Comparison of ENCODE assay signal across 11 mouse cellular contexts in genomic region chr7:16274922-16275890, GRCm38 (mm10). TPM values are rescaled to one million over a fixed set of nuclear protein-coding genes. Genes with fewer than 3 reads are reported as not detected.
DNase-seq lines count a peak whose midpoint lies in the region; ATAC-seq lines count a peak whose summit lies in the region.
"Had no signal": no experiment of that assay in that cellular context is flagged by ENCODE, and none has a peak within 500 bp of the region (broad histone marks: within the 10 kb centered on the region; RNA-seq: fewer than 3 reads in every experiment).

No protein-coding gene starts in this region.

- peaks cover 4% of the 10 kb centered on the region; the same call in 1 of the 2 replicates for H3K27me3 ChIP-seq in limb, embryonic 13.5 days
- H3K27me3 ChIP-seq in limb, embryonic 10.5 days (ENCODE audit: low read depth, poor library complexity, severe bottlenecking): no peaks in the 10 kb centered on the region; the same call in 1 of the 2 replicates
- H3K27me3 ChIP-seq in intestine, embryonic 15.5 days (replicated peaks): no peaks in the 10 kb centered on the region
- no peaks in the 10 kb centered on the region for H3K27me3 ChIP-seq in stomach, embryonic 14.5 days (ENCODE audit: control insufficient read depth, insufficient read depth, low read length)

- WGBS in limb, embryonic 13.5 days: 84% methylated on average over 10 of the region's 10 CpGs
- WGBS in limb, embryonic 10.5 days: 86% methylated on average over 10 of the region's 10 CpGs
- 78% methylated on average over 10 of the region's 10 CpGs for WGBS in intestine, embryonic 15.5 days
- WGBS in stomach, embryonic 14.5 days: 88% methylated on average over 10 of the region's 10 CpGs

- H3K4me3 ChIP-seq in limb, embryonic 13.5 days: no peak overlapping the region
- no peak overlapping the region for H3K4me3 ChIP-seq in limb, embryonic 10.5 days
- H3K4me3 ChIP-seq in intestine, embryonic 15.5 days (replicated peaks): no peak overlapping the region
- H3K4me3 ChIP-seq in stomach, embryonic 14.5 days (ENCODE audit: low read depth, low read length): no peak overlapping the region

- H3K4me2 ChIP-seq in limb, embryonic 13.5 days (replicated peaks): peak overlapping the region; percentile 90; the same call in 1 of the 2 replicates
- H3K4me2 ChIP-seq in intestine, embryonic 15.5 days (replicated peaks): peak overlapping the region; percentile 95; the same call in 1 of the 2 replicates
- H3K4me2 ChIP-seq in stomach, embryonic 14.5 days (replicated peaks; ENCODE audit: low read depth, low read length): no peak overlapping the region

- H3K36me3 ChIP-seq in limb, embryonic 13.5 days: peaks cover 49% of the 10 kb centered on the region
- peaks cover 52% of the 10 kb centered on the region for H3K36me3 ChIP-seq in limb, embryonic 10.5 days
- H3K36me3 ChIP-seq in intestine, embryonic 15.5 days: peaks cover 22% of the 10 kb centered on the region
- H3K36me3 ChIP-seq in stomach, embryonic 14.5 days (ENCODE audit: control insufficient read depth, insufficient read depth, low read length): peaks cover 31% of the 10 kb centered on the region

- no peak overlapping the region; the same call in 1 of the 2 replicates for H3K9ac ChIP-seq in limb, embryonic 13.5 days
- no peak overlapping the region for H3K9ac ChIP-seq in intestine, embryonic 15.5 days
- no peak overlapping the region for H3K9ac ChIP-seq in stomach, embryonic 14.5 days (replicated peaks; ENCODE audit: low read depth, low read length)

- H3K9me3 ChIP-seq in limb, embryonic 13.5 days: no peaks in the 10 kb centered on the region
- H3K9me3 ChIP-seq in limb, embryonic 10.5 days (replicated peaks): no peaks in the 10 kb centered on the region
- no peaks in the 10 kb centered on the region for H3K9me3 ChIP-seq in intestine, embryonic 15.5 days
- no peaks in the 10 kb centered on the region for H3K9me3 ChIP-seq in stomach, embryonic 14.5 days (ENCODE audit: control insufficient read depth, low read depth, low read length)

- peak; percentile 61 for DNase-seq in cerebellum, adult 11-12 months
- no peak for DNase-seq in cerebellum, postnatal 14 days
- DNase-seq in limb, embryonic 10.5 days (ENCODE audit: low spot score): no peak
- DNase-seq in ovary, adult 18-20 months (ENCODE audit: low spot score): no peak
- DNase-seq: gastrocnemius, postnatal 14 days; lung, postnatal 10 days had no signal

- H3K27ac ChIP-seq in limb, embryonic 13.5 days: no peak overlapping the region
- H3K27ac ChIP-seq in limb, embryonic 10.5 days: no peak overlapping the region
- H3K27ac ChIP-seq in intestine, embryonic 15.5 days: peak overlapping the region; percentile 97
- peak overlapping the region; percentile 81; the same call in 1 of the 2 replicates for H3K27ac ChIP-seq in stomach, embryonic 14.5 days (ENCODE audit: low read length)

- peaks cover 28% of the 10 kb centered on the region for H3K4me1 ChIP-seq in limb, embryonic 13.5 days
- peaks cover 36% of the 10 kb centered on the region for H3K4me1 ChIP-seq in limb, embryonic 10.5 days
- peaks cover 30% of the 10 kb centered on the region for H3K4me1 ChIP-seq in intestine, embryonic 15.5 days (replicated peaks)
- peaks cover 16% of the 10 kb centered on the region for H3K4me1 ChIP-seq in stomach, embryonic 14.5 days (ENCODE audit: control insufficient read depth, insufficient read depth, low read length)

- no peak for ATAC-seq in limb, embryonic 13.5 days (ENCODE audit: low FRiP score, low read depth)
- no peak for ATAC-seq in intestine, embryonic 15.5 days
- no peak for ATAC-seq in stomach, embryonic 14.5 days (ENCODE audit: insufficient number of reproducible peaks, insufficient read depth, low FRiP score, low read depth)
- ATAC-seq in frontal cortex, adult (ENCODE audit: low TSS enrichment): no peak

RNA-seq across cellular contexts. Expression of gene Inafm1, which starts 1.8 kb away (rescaled TPM):
- polyA plus RNA-seq in limb, embryonic 13.5 days (2015; fragmentation: Nextera tagmentation; extraction: Ambion mirVana): 19.0 and 19.9 TPM in 2 replicates
- polyA plus RNA-seq in limb, embryonic 10.5 days (2016; fragmentation: Nextera tagmentation; extraction: Ambion mirVana): 5.4 and 7.4 TPM in 2 replicates
- 16.4 and 16.6 TPM in 2 replicates for polyA plus RNA-seq in intestine, embryonic 15.5 days (2015; fragmentation: Nextera tagmentation; extraction: Ambion mirVana)
- polyA plus RNA-seq in stomach, embryonic 14.5 days (2014; fragmentation: Nextera tagmentation; extraction: Ambion mirVana): 19.0 and 19.5 TPM in 2 replicates

RNA-seq across cellular contexts. Expression of gene Ccdc9, which starts 11.4 kb away (rescaled TPM):
- polyA plus RNA-seq in limb, embryonic 13.5 days (2015; fragmentation: Nextera tagmentation; extraction: Ambion mirVana): 26.1 and 29.2 TPM in 2 replicates
- 36.3 and 36.8 TPM in 2 replicates for polyA plus RNA-seq in limb, embryonic 10.5 days (2016; fragmentation: Nextera tagmentation; extraction: Ambion mirVana)
- 23.3 and 24.7 TPM in 2 replicates for polyA plus RNA-seq in intestine, embryonic 15.5 days (2015; fragmentation: Nextera tagmentation; extraction: Ambion mirVana)
- polyA plus RNA-seq in stomach, embryonic 14.5 days (2014; fragmentation: Nextera tagmentation; extraction: Ambion mirVana): 20.5 and 23.4 TPM in 2 replicates

RNA-seq across cellular contexts. Expression of gene C5ar1, which starts 15.9 kb away (rescaled TPM):
- 1.9 and 2.4 TPM in 2 replicates for polyA plus RNA-seq in limb, embryonic 13.5 days (2015; fragmentation: Nextera tagmentation; extraction: Ambion mirVana)
- polyA plus RNA-seq in limb, embryonic 10.5 days (2016; fragmentation: Nextera tagmentation; extraction: Ambion mirVana): 0.41 and 0.76 TPM in 2 replicates
- 2.4 TPM in 2 replicates for polyA plus RNA-seq in intestine, embryonic 15.5 days (2015; fragmentation: Nextera tagmentation; extraction: Ambion mirVana)
- 2.4 and 3.2 TPM in 2 replicates for polyA plus RNA-seq in stomach, embryonic 14.5 days (2014; fragmentation: Nextera tagmentation; extraction: Ambion mirVana)

RNA-seq across cellular contexts. Expression of gene C5ar2, which starts 31.3 kb away (rescaled TPM):
- 0.09 and 0.10 TPM in 2 replicates for polyA plus RNA-seq in limb, embryonic 13.5 days (2015; fragmentation: Nextera tagmentation; extraction: Ambion mirVana)
- 0.04 TPM in 1 of 2 replicates, not detected in the other for polyA plus RNA-seq in limb, embryonic 10.5 days (2016; fragmentation: Nextera tagmentation; extraction: Ambion mirVana)
- polyA plus RNA-seq in intestine, embryonic 15.5 days (2015; fragmentation: Nextera tagmentation; extraction: Ambion mirVana): 0.13 and 0.23 TPM in 2 replicates
- 0.14 and 0.27 TPM in 2 replicates for polyA plus RNA-seq in stomach, embryonic 14.5 days (2014; fragmentation: Nextera tagmentation; extraction: Ambion mirVana)
- polyA plus RNA-seq: embryonic facial prominence, embryonic 14.5 days had no signal

RNA-seq across cellular contexts. Expression of gene Bbc3, which starts 33.0 kb away (rescaled TPM):
- 5.0 and 5.1 TPM in 2 replicates for polyA plus RNA-seq in limb, embryonic 13.5 days (2015; fragmentation: Nextera tagmentation; extraction: Ambion mirVana)
- polyA plus RNA-seq in limb, embryonic 10.5 days (2016; fragmentation: Nextera tagmentation; extraction: Ambion mirVana): 14.5 and 19.1 TPM in 2 replicates
- polyA plus RNA-seq in intestine, embryonic 15.5 days (2015; fragmentation: Nextera tagmentation; extraction: Ambion mirVana): 5.9 and 6.4 TPM in 2 replicates
- polyA plus RNA-seq in stomach, embryonic 14.5 days (2014; fragmentation: Nextera tagmentation; extraction: Ambion mirVana): 5.2 and 5.3 TPM in 2 replicates

Comparison
In these comparisons a context has a peak if more than half of its experiments do, and no peak if none do; other contexts are left out.
1. H3K27ac ChIP-seq: peak in intestine, embryonic 15.5 days (single experiment) and stomach, embryonic 14.5 days (single experiment); none in limb, embryonic 13.5 days (single experiment) and limb, embryonic 10.5 days (single experiment).